Comparison of ENCODE assay signal across 8 mouse cellular contexts in genomic region chr3:59208650-59209548, GRCm38 (mm10). TPM values are rescaled to one million over a fixed set of nuclear protein-coding genes. Genes with fewer than 3 reads are reported as not detected.
A peak's percentile ranks its signal among the peaks of the same experiment; 100 is the strongest.
DNase-seq lines count a peak whose midpoint lies in the region; ATAC-seq and TF ChIP-seq lines count a peak whose summit lies in the region.

No protein-coding gene starts in this region.

- no peak overlapping the region for H3K9ac ChIP-seq in intestine, postnatal 0 days (ENCODE audit: low read depth, low read length)
- no peak overlapping the region for H3K9ac ChIP-seq in midbrain, embryonic 13.5 days (replicated peaks)

- no peaks in the 10 kb centered on the region for H3K36me3 ChIP-seq in intestine, postnatal 0 days (ENCODE audit: control insufficient read depth, insufficient read depth)
- H3K36me3 ChIP-seq in midbrain, embryonic 13.5 days, result no peaks in the 10 kb centered on the region

- no peak for ATAC-seq in intestine, postnatal 0 days
- peak; percentile 72 for ATAC-seq in midbrain, embryonic 13.5 days

- peak; percentile 87 for TF ChIP-seq CTCF in intestine, postnatal 0 days (IDR thresholded peaks at IDR 0.05; ENCODE audit: low read depth)

- DNase-seq in adrenal gland, postnatal 10 days, result peak; percentile 50
- DNase-seq in adrenal gland, postnatal 4 days (ENCODE audit: low spot score in 2 of 2), result no peak
- DNase-seq in thymus, postnatal 0 days (ENCODE audit: low spot score), result peak; percentile 55
- no peak for DNase-seq in thymus, postnatal 36 days
- peak; percentile 50 for DNase-seq in embryo, embryonic 9.5 days (ENCODE audit: extremely low spot score)
- no peak for DNase-seq in gastrocnemius, postnatal 10 days

- H3K4me3 ChIP-seq in intestine, postnatal 0 days (ENCODE audit: low read depth, low read length), result no peak overlapping the region
- H3K4me3 ChIP-seq in midbrain, embryonic 13.5 days (replicated peaks), result no peak overlapping the region

- H3K9me3 ChIP-seq in intestine, postnatal 0 days (ENCODE audit: control insufficient read depth), result no peaks in the 10 kb centered on the region
- H3K9me3 ChIP-seq in midbrain, embryonic 13.5 days, result no peaks in the 10 kb centered on the region

- H3K27me3 ChIP-seq in intestine, postnatal 0 days (replicated peaks; ENCODE audit: control insufficient read depth, insufficient read depth, low read length), result no peaks in the 10 kb centered on the region
- no peaks in the 10 kb centered on the region for H3K27me3 ChIP-seq in midbrain, embryonic 13.5 days

- no peak overlapping the region for H3K27ac ChIP-seq in intestine, postnatal 0 days (ENCODE audit: low read depth, low read length)
- H3K27ac ChIP-seq in midbrain, embryonic 13.5 days, result no peak overlapping the region

- H3K4me1 ChIP-seq in intestine, postnatal 0 days (replicated peaks; ENCODE audit: control insufficient read depth, insufficient read depth, low read length), result no peaks in the 10 kb centered on the region
- no peaks in the 10 kb centered on the region for H3K4me1 ChIP-seq in midbrain, embryonic 13.5 days (replicated peaks)

- H3K4me2 ChIP-seq in intestine, postnatal 0 days (replicated peaks; ENCODE audit: low read depth), result no peak overlapping the region
- no peak overlapping the region for H3K4me2 ChIP-seq in midbrain, embryonic 13.5 days (replicated peaks)

- WGBS in intestine, postnatal 0 days, result 74% methylated on average over 4 of the region's 4 CpGs
- 60% methylated on average over 4 of the region's 4 CpGs for WGBS in midbrain, embryonic 13.5 days

RNA-seq across cellular contexts. Expression of gene P2ry13, which starts 1.8 kb away (rescaled TPM):
- total RNA-seq in adrenal gland, postnatal 10 days (2021), result 1 to 10 TPM; 1.7 TPM
- total RNA-seq in adrenal gland, postnatal 4 days (2021), result 1 to 10 TPM in 1 of 2 experiments, under 1 TPM in 1; 0.92 to 1.4 TPM
- 4.6 and 5.3 TPM in 2 replicates for polyA plus RNA-seq in thymus, postnatal 0 days (2015; fragmentation: Nextera tagmentation; extraction: Ambion mirVana)
- polyA plus RNA-seq in intestine, postnatal 0 days (2015; fragmentation: Nextera tagmentation; extraction: Ambion mirVana), result 0.94 and 1.2 TPM in 2 replicates
- polyA plus RNA-seq in midbrain, embryonic 13.5 days (2015; fragmentation: Nextera tagmentation; extraction: Ambion mirVana), result 0.97 and 1.2 TPM in 2 replicates
- 1 to 10 TPM in 1 of 2 experiments, under 1 TPM in 1; 0.59 to 1.1 TPM for total RNA-seq in gastrocnemius, postnatal 10 days (2021)

RNA-seq across cellular contexts. Expression of gene Gpr87, which starts 14.0 kb away (rescaled TPM):
- not detected for total RNA-seq in adrenal gland, postnatal 10 days (2021)
- total RNA-seq in adrenal gland, postnatal 4 days (2021), result not detected
- 3.3 and 4.2 TPM in 2 replicates for polyA plus RNA-seq in thymus, postnatal 0 days (2015; fragmentation: Nextera tagmentation; extraction: Ambion mirVana)
- not detected in 2 replicates for polyA plus RNA-seq in intestine, postnatal 0 days (2015; fragmentation: Nextera tagmentation; extraction: Ambion mirVana)
- polyA plus RNA-seq in midbrain, embryonic 13.5 days (2015; fragmentation: Nextera tagmentation; extraction: Ambion mirVana), result 0.19 TPM in 1 of 2 replicates, not detected in the other
- not detected for total RNA-seq in gastrocnemius, postnatal 10 days (2021)

RNA-seq across cellular contexts. Expression of gene P2ry12, which starts 53.8 kb away (rescaled TPM):
- 1 to 10 TPM; 3.3 to 3.5 TPM for total RNA-seq in adrenal gland, postnatal 10 days (2021)
- 1 to 10 TPM; 6.6 to 6.9 TPM for total RNA-seq in adrenal gland, postnatal 4 days (2021)
- 3.4 and 4.1 TPM in 2 replicates for polyA plus RNA-seq in thymus, postnatal 0 days (2015; fragmentation: Nextera tagmentation; extraction: Ambion mirVana)
- polyA plus RNA-seq in intestine, postnatal 0 days (2015; fragmentation: Nextera tagmentation; extraction: Ambion mirVana), result 1.9 and 2.2 TPM in 2 replicates
- polyA plus RNA-seq in midbrain, embryonic 13.5 days (2015; fragmentation: Nextera tagmentation; extraction: Ambion mirVana), result 5.9 and 6.4 TPM in 2 replicates
- total RNA-seq in gastrocnemius, postnatal 10 days (2021), result 1 to 10 TPM; 2.4 to 2.9 TPM

RNA-seq across cellular contexts. Expression of gene P2ry14, which starts 55.5 kb away (rescaled TPM):
- 10 to 100 TPM; 10.7 to 11.4 TPM for total RNA-seq in adrenal gland, postnatal 10 days (2021)
- total RNA-seq in adrenal gland, postnatal 4 days (2021), result 10 to 100 TPM; 12.2 to 13.9 TPM
- 6.9 and 7.3 TPM in 2 replicates for polyA plus RNA-seq in thymus, postnatal 0 days (2015; fragmentation: Nextera tagmentation; extraction: Ambion mirVana)
- polyA plus RNA-seq in intestine, postnatal 0 days (2015; fragmentation: Nextera tagmentation; extraction: Ambion mirVana), result 20.3 and 21.5 TPM in 2 replicates
- 1.9 and 2.4 TPM in 2 replicates for polyA plus RNA-seq in midbrain, embryonic 13.5 days (2015; fragmentation: Nextera tagmentation; extraction: Ambion mirVana)
- total RNA-seq in gastrocnemius, postnatal 10 days (2021), result 1 to 10 TPM; 2.5 TPM

Comparison
In these comparisons a context has a peak if more than half of its experiments do, and no peak if none do; other contexts are left out.
1. DNase-seq: peak in adrenal gland, postnatal 10 days (single experiment), thymus, postnatal 0 days (single experiment) and embryo, embryonic 9.5 days (single experiment); none in adrenal gland, postnatal 4 days (0 of 2), thymus, postnatal 36 days (0 of 2) and gastrocnemius, postnatal 10 days (single experiment).